Mouse (Mus musculus): ENCODE measurements around the gene Gm20388. TPM values are rescaled to one million over a fixed set of nuclear protein-coding genes. Genes with fewer than 3 reads are reported as not detected.

Gene Gm20388
- polyA plus RNA-seq, 1 experiment from 2014 or later = not detected

DNA sequence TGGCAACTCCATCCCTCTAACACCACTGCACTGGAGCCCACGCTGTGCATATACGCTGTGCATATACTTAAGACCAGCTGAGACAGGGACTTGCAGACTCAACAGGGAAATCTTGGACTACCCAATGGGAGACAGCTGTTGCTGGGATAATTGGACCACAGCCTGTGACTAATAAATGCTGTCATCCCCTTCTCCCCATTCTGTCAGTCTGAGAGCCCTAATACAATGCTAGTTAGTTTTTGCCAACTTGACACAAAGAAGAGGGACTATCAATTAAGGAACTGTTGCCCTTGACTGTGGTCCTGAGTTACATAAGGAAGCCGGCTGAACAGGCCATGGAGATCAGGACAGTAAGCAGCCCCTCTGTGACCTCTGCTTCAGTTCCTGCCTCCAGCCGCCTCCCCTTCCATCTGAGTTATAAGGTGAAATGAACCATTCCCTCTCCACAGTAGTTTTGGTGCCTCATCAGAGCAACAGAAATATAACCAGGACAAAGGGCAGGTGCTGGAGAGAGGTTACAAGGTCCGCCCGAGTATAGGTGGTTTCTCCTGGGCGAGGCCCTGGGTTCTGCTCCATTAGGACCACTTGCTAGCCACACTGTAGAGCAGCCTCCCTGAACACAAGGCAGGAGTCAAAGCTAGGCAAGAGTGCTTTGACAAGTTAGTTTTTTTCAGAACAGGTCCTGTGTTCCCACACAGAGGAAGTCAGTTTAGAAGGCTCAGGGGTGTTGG lies 745.8 kb downstream of the Gm20388 start:
- no peak overlapping the region for H3K4me2 ChIP-seq (replicated peaks; ENCODE audit: low read depth)
- H3K9ac ChIP-seq (ENCODE audit: low read length) = no peak overlapping the region
- WGBS = 88% methylated on average over 7 of the region's 7 CpGs
- DNase-seq (ENCODE audit: low spot score) = no peak
- no peaks in the 10 kb centered on the region for H3K27me3 ChIP-seq (ENCODE audit: control insufficient read depth, insufficient read depth, low read length)
- no peak for ATAC-seq (ENCODE audit: low FRiP score, low TSS enrichment)
- TF ChIP-seq CTCF (IDR thresholded peaks at IDR 0.05; ENCODE audit: low read depth) = no peak
- no peak for TF ChIP-seq EP300 (optimal IDR thresholded peaks at IDR 0.05)
- H3K9me3 ChIP-seq (ENCODE audit: control insufficient read depth, low read length) = no peaks in the 10 kb centered on the region
- H3K27ac ChIP-seq (replicated peaks) = no peak overlapping the region
- peaks cover 13% of the 10 kb centered on the region for H3K36me3 ChIP-seq (ENCODE audit: control insufficient read depth, insufficient read depth, low read length)
- H3K4me3 ChIP-seq (ENCODE audit: low read depth, low read length) = no peak overlapping the region
- H3K4me1 ChIP-seq (replicated peaks; ENCODE audit: control insufficient read depth, insufficient read depth) = no peaks in the 10 kb centered on the region

DNA sequence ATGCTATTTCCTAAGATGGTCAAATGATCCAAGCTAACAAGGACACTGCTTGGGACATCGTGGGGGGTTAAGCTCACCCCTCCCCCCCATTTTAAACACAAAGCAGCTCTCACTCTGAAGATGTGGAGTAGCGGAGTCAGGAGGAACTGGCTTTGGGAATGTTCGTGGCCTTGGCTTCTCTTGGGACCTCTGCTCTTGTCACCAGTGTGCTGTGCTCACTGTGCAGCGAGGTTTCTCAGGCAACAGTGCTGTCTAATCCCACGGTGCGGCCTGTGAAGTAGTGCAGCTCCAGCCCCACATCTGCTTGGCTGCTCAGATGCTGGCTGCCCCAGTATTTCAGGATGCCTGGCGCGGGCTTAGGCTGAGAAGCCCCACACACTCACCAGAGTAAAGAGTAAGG lies 746.8 kb downstream of the Gm20388 start:
- no peak for ATAC-seq (ENCODE audit: low FRiP score, low TSS enrichment)
- H3K36me3 ChIP-seq (ENCODE audit: control insufficient read depth, insufficient read depth, low read length) = peaks cover 13% of the 10 kb centered on the region
- TF ChIP-seq CTCF (IDR thresholded peaks at IDR 0.05; ENCODE audit: low read depth) = no peak
- no peak for TF ChIP-seq EP300 (optimal IDR thresholded peaks at IDR 0.05)

DNA sequence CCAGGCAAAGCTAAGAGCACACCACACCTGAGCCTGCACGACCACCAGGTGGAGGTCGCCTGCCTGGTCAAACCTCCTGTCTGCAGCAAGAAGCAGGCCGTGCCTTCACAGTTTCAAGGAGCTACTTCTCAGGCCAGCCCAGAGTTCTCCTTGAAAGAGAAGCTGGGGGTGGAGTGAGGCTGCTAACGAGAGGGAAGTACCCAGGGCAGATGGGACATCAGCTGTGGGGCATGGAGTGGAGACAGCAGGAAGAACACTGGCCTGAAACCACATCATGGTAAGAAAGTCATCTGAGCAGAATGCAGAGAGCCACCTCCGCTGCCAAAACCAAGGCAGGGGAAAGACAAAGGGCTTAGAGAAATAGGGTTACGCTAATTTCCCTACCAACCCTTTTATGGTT lies 753.9 kb downstream of the Gm20388 start:
- no peak for DNase-seq (ENCODE audit: low spot score)
- no peak for ATAC-seq (ENCODE audit: low FRiP score, low TSS enrichment)

More for the DNA sequence above, 746.8 kb downstream of the Gm20388 start:
- Histone ChIP-seq H3K4me3 (ENCODE audit: low read depth, low read length) (no peak overlapping the region), H3K4me2 (replicated peaks; ENCODE audit: low read depth) (no peak overlapping the region), H3K27ac (replicated peaks) (no peak overlapping the region), H3K9me3 (ENCODE audit: control insufficient read depth, low read length) (no peaks in the 10 kb centered on the region), H3K9ac (ENCODE audit: low read length) (no peak overlapping the region), H3K27me3 (ENCODE audit: control insufficient read depth, insufficient read depth, low read length) (no peaks in the 10 kb centered on the region), H3K4me1 (replicated peaks; ENCODE audit: control insufficient read depth, insufficient read depth) (no peaks in the 10 kb centered on the region)
- DNase-seq (ENCODE audit: low spot score) = no peak
- WGBS = 76% methylated on average over 8 of the region's 8 CpGs

DNA sequence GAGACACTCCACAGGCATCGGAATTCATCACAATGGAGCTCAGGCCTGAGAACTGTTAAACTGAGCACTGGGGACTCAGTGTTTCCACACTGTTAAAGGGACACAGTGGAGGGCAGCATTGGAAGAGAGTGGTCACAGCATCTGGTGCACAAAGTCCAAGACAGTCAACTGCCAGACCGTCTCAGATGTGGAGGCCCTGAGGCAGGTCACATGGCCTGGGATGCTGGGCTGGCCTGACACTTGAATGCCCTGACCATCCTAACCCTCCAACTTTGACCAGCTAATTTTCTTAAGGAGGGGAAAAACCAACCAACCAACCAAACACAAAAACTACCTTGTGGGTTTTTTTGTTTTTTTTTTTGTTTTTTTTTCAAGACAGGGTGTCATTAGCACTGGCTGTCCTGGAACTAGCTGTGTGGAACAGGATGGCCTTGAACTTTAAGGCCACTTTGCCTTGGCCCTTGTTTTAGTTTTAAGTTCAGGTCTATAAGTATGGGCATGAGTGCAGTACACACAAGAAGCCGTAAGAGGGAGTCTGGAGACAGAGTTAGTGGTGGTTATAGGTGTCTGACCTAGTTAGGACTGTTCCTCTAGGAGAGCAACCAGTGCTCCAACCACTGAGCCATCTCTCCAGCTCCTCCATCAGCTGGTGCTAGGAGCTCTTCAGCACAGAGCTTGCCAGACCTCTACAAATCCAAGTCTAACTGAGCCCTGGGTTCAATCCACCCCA lies 755.2 kb downstream of the Gm20388 start:
- H3K4me3 ChIP-seq (ENCODE audit: low read depth, low read length) = no peak overlapping the region
- 68% methylated on average over 3 of the region's 3 CpGs for WGBS

More for the DNA sequence above, 753.9 kb downstream of the Gm20388 start:
- 71% methylated on average over 6 of the region's 6 CpGs for WGBS
- peak overlapping the region; percentile 56 for H3K27ac ChIP-seq (replicated peaks)
- TF ChIP-seq EP300 (optimal IDR thresholded peaks at IDR 0.05) (no peak), CTCF (IDR thresholded peaks at IDR 0.05; ENCODE audit: low read depth) (no peak)
- no peak overlapping the region for H3K4me2 ChIP-seq (replicated peaks; ENCODE audit: low read depth)
- H3K9me3 ChIP-seq (ENCODE audit: control insufficient read depth, low read length) = no peaks in the 10 kb centered on the region
- H3K36me3 ChIP-seq (ENCODE audit: control insufficient read depth, insufficient read depth, low read length) = no peaks in the 10 kb centered on the region
- H3K27me3 ChIP-seq (ENCODE audit: control insufficient read depth, insufficient read depth, low read length) = no peaks in the 10 kb centered on the region
- H3K9ac ChIP-seq (ENCODE audit: low read length) = no peak overlapping the region
- H3K4me3 ChIP-seq (ENCODE audit: low read depth, low read length) = no peak overlapping the region
- H3K4me1 ChIP-seq (replicated peaks; ENCODE audit: control insufficient read depth, insufficient read depth) = peaks cover 8% of the 10 kb centered on the region

DNA sequence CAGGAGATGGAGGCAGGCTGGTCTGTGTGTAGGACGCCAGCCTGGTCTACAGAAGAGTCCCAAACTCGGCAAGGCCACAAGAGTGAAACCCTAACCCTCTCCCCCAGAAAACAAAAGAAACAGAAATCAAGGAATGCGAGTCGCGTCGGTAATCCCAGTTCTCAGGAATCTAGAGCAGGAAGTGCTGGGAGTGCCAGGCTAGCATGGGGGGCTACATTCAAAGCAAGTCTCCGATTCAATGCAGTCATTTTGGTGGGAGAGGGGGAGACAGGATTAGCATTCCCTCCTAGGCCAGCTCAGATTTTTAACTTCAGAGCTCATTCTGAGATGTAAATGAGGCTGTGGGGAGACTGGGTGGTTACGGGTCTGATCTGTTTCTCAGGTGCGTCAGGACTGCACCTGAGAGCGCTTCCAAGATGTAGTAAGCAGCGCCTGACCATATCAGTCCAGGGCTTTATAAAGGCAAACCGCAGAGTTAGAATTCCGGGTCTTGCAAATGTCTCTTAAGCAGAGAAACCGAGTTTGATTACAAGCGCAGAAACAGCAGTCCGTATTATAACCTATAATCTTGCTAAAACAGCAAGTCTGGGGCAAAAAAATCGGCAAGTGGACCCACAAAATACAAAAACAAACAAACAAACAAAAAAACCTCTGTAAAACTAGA lies 756.3 kb downstream of the Gm20388 start:
- TF ChIP-seq EP300 (optimal IDR thresholded peaks at IDR 0.05) = no peak
- TF ChIP-seq CTCF (IDR thresholded peaks at IDR 0.05; ENCODE audit: low read depth) = no peak
- Histone ChIP-seq H3K4me3 (ENCODE audit: low read depth, low read length) (peak overlapping the region; percentile 91), H3K9me3 (ENCODE audit: control insufficient read depth, low read length) (no peaks in the 10 kb centered on the region), H3K4me2 (replicated peaks; ENCODE audit: low read depth) (peak overlapping the region; percentile 76), H3K36me3 (ENCODE audit: control insufficient read depth, insufficient read depth, low read length) (no peaks in the 10 kb centered on the region; the same call in 1 of the 2 replicates), H3K27me3 (ENCODE audit: control insufficient read depth, insufficient read depth, low read length) (no peaks in the 10 kb centered on the region), H3K27ac (replicated peaks) (peak overlapping the region; percentile 91), H3K4me1 (replicated peaks; ENCODE audit: control insufficient read depth, insufficient read depth) (peaks cover 8% of the 10 kb centered on the region), H3K9ac (ENCODE audit: low read length) (peak overlapping the region; percentile 92)
- ATAC-seq (ENCODE audit: low FRiP score, low TSS enrichment) (no peak), DNase-seq (ENCODE audit: low spot score) (no peak)
- WGBS = 4% methylated on average over 17 of the region's 17 CpGs

More for the DNA sequence above, 755.2 kb downstream of the Gm20388 start:
- ATAC-seq (ENCODE audit: low FRiP score, low TSS enrichment) (no peak), DNase-seq (ENCODE audit: low spot score) (no peak)
- H3K9me3 ChIP-seq (ENCODE audit: control insufficient read depth, low read length) = no peaks in the 10 kb centered on the region
- H3K27ac ChIP-seq (replicated peaks) = peak overlapping the region; percentile 73
- TF ChIP-seq EP300 (optimal IDR thresholded peaks at IDR 0.05) (no peak), CTCF (IDR thresholded peaks at IDR 0.05; ENCODE audit: low read depth) (peak; percentile 52)
- peak overlapping the region; percentile 92 for H3K9ac ChIP-seq (ENCODE audit: low read length)
- H3K4me1 ChIP-seq (replicated peaks; ENCODE audit: control insufficient read depth, insufficient read depth) = peaks cover 8% of the 10 kb centered on the region
- no peaks in the 10 kb centered on the region for H3K27me3 ChIP-seq (ENCODE audit: control insufficient read depth, insufficient read depth, low read length)
- no peaks in the 10 kb centered on the region; the same call in 1 of the 2 replicates for H3K36me3 ChIP-seq (ENCODE audit: control insufficient read depth, insufficient read depth, low read length)
- peak overlapping the region; percentile 76 for H3K4me2 ChIP-seq (replicated peaks; ENCODE audit: low read depth)
